Mouse (Mus musculus): ENCODE data around the gene Ppp3ca.

Ppp3ca gene

GRCm38 (mm10) chr3:136682242-136682641 lies 12.3 kb downstream of the Ppp3ca start:
- in situ Hi-C loops (cut with MboI; ENCODE audit: unreplicated experiment in 2 of 2), result loop anchor here in 1 of 2 experiments (25.0 kb wide), 1 partner anchor 1245 kb away; the partner anchor contains the start of gene Ube2d3

- in situ Hi-C loops (cut with MboI; ENCODE audit: unreplicated experiment in 2 of 2), result loop anchor here in 1 of 2 experiments (25.0 kb wide), 1 partner anchor 1247 kb away; the partner anchor contains the start of gene Ube2d3
These were observed 14.5 kb downstream of the Ppp3ca start for GRCm38 (mm10) chr3:136684191-136684958.

- in situ Hi-C loops (cut with MboI; ENCODE audit: unreplicated experiment in 2 of 2), result loop anchor here in 1 of 2 experiments (25.0 kb wide), 1 partner anchor 1249 kb away; the partner anchor contains the start of gene Ube2d3
These were observed 16.5 kb downstream of the Ppp3ca start for GRCm38 (mm10) chr3:136686429-136686828.

GRCm38 (mm10) chr3:136688101-136688586 lies 18.2 kb downstream of the Ppp3ca start:
- in situ Hi-C loops (cut with MboI; ENCODE audit: unreplicated experiment in 2 of 2), result loop anchor here in 1 of 2 experiments (25.0 kb wide), 1 partner anchor 1251 kb away; the partner anchor contains the start of gene Ube2d3

- in situ Hi-C loops (cut with MboI; ENCODE audit: unreplicated experiment in 2 of 2), result loop anchor here in 1 of 2 experiments (25.0 kb wide), 1 partner anchor 1253 kb away; the partner anchor contains the start of gene Ube2d3
These were observed 20.0 kb downstream of the Ppp3ca start for GRCm38 (mm10) chr3:136689793-136690543.

GRCm38 (mm10) chr3:136691984-136692383 lies 22.1 kb downstream of the Ppp3ca start:
- in situ Hi-C loops (cut with MboI; ENCODE audit: unreplicated experiment in 2 of 2), result loop anchor here in 1 of 2 experiments (25.0 kb wide), 1 partner anchor 1255 kb away; the partner anchor contains the start of gene Ube2d3

- in situ Hi-C loops (cut with MboI; ENCODE audit: unreplicated experiment in 2 of 2), result loop anchor here in 1 of 2 experiments (25.0 kb wide), 1 partner anchor 1256 kb away; the partner anchor contains the start of gene Ube2d3
These were observed 23.6 kb downstream of the Ppp3ca start for GRCm38 (mm10) chr3:136693547-136693946.

GRCm38 (mm10) chr3:136697626-136698191 lies 27.8 kb downstream of the Ppp3ca start:
- in situ Hi-C loops (cut with MboI; ENCODE audit: unreplicated experiment in 2 of 2), result loop anchor here in 1 of 2 experiments (25.0 kb wide), 1 partner anchor 1260 kb away; the partner anchor contains the start of gene Ube2d3

- in situ Hi-C loops (cut with MboI; ENCODE audit: unreplicated experiment in 2 of 2), result loop anchor here in 1 of 2 experiments (10.0 to 25.0 kb wide), 2 partner anchors 455 to 1262 kb away; partner anchors contain the start of gene Ube2d3
These were observed 29.8 kb downstream of the Ppp3ca start for GRCm38 (mm10) chr3:136699711-136700110.

- in situ Hi-C loops (cut with MboI; ENCODE audit: unreplicated experiment in 2 of 2), result loop anchor here in 1 of 2 experiments (10.0 kb wide), 1 partner anchor 456 kb away; no protein-coding TSS in a partner anchor
These were observed 30.6 kb downstream of the Ppp3ca start for GRCm38 (mm10) chr3:136700447-136701009.

GRCm38 (mm10) chr3:136702861-136703260 lies 32.9 kb downstream of the Ppp3ca start:
- in situ Hi-C loops (cut with MboI; ENCODE audit: unreplicated experiment in 2 of 2), result loop anchor here in 1 of 2 experiments (10.0 kb wide), 1 partner anchor 458 kb away; no protein-coding TSS in a partner anchor

GRCm38 (mm10) chr3:136704515-136705247 lies 34.8 kb downstream of the Ppp3ca start:
- in situ Hi-C loops (cut with MboI; ENCODE audit: unreplicated experiment in 2 of 2), result loop anchor here in 1 of 2 experiments (5.0 to 10.0 kb wide), 2 partner anchors 32 to 460 kb away; partner anchors contain the start of gene Ppp3ca

GRCm38 (mm10) chr3:136706048-136706447 lies 36.1 kb downstream of the Ppp3ca start:
- in situ Hi-C loops (cut with MboI; ENCODE audit: unreplicated experiment in 2 of 2), result loop anchor here in 1 of 2 experiments (5.0 to 10.0 kb wide), 2 partner anchors 34 to 461 kb away; partner anchors contain the start of gene Ppp3ca

GRCm38 (mm10) chr3:136706771-136707170 lies 36.8 kb downstream of the Ppp3ca start:
- in situ Hi-C loops (cut with MboI; ENCODE audit: unreplicated experiment in 2 of 2), result loop anchor here in 1 of 2 experiments (5.0 to 10.0 kb wide), 2 partner anchors 34 to 462 kb away; partner anchors contain the start of gene Ppp3ca

- in situ Hi-C loops (cut with MboI; ENCODE audit: unreplicated experiment in 2 of 2), result loop anchor here in 1 of 2 experiments (5.0 to 10.0 kb wide), 2 partner anchors 35 to 463 kb away; partner anchors contain the start of gene Ppp3ca
These were observed 37.5 kb downstream of the Ppp3ca start for GRCm38 (mm10) chr3:136707222-136708019.

GRCm38 (mm10) chr3:136708230-136708629 lies 38.3 kb downstream of the Ppp3ca start:
- in situ Hi-C loops (cut with MboI; ENCODE audit: unreplicated experiment in 2 of 2), result loop anchor here in 1 of 2 experiments (5.0 to 10.0 kb wide), 2 partner anchors 36 to 463 kb away; partner anchors contain the start of gene Ppp3ca

GRCm38 (mm10) chr3:136710310-136710906 lies 40.5 kb downstream of the Ppp3ca start:
- in situ Hi-C loops (cut with MboI; ENCODE audit: unreplicated experiment in 2 of 2), result no loop called here

All from v-Abl transformed pro-B cells (cell line).